Mouse (Mus musculus) bone marrow, adult 2 months (tissue): Measurements from ENCODE around the gene Gpc6. TPM values are rescaled to one million over a fixed set of nuclear protein-coding genes. Genes with fewer than 3 reads are reported as not detected.

Experiments used
- H3K27ac ChIP-seq: fragments of 200-500 bp; 2 replicates; pipeline ENCODE4 v1.5.1; 2012; ENCODE audit warnings: low read depth, mild to moderate bottlenecking, control low read depth, inconsistent platforms, low read length; ENCODE audit not compliant: control insufficient read depth, poor library complexity, insufficient read depth
- H3K4me1 ChIP-seq: fragments of 200-500 bp; 2 replicates; pipeline ENCODE4 v1.6.1; 2011; ENCODE audit warnings: low read length; ENCODE audit not compliant: control insufficient read depth, insufficient read depth
- H3K4me3 ChIP-seq: fragments of 200-500 bp; replicated peaks from 2 replicates; pipeline ENCODE3; 2011; ENCODE audit warnings: mild to moderate bottlenecking, low read depth, low read length, control low read depth; ENCODE audit not compliant: control insufficient read depth
- CTCF ChIP-seq: fragments of 200-500 bp; IDR thresholded peaks from 2 replicates; pipeline ENCODE4 v1.5.1; 2011; ENCODE audit warnings: low read length, control low read depth; ENCODE audit not compliant: control insufficient read depth, insufficient read depth
- POLR2A ChIP-seq: fragments of 200-500 bp; IDR thresholded peaks from 2 replicates; pipeline ENCODE4 v1.6.1; 2011; ENCODE audit warnings: low read depth, mild to moderate bottlenecking, control low read depth, low read length, borderline replicate concordance; ENCODE audit not compliant: control insufficient read depth
- WGBS: fragments of 180-500 bp; shearing (Covaris S2); methylation state at CpG from one replicate; pipeline ENCODE4 v1.1.7; 2018; 5-methylcytosine and 5-hydroxymethylcytosine counted together
- polyA plus RNA-seq: library from polyadenylated mRNA; stranded (reverse); fragments of >200 nt; gene quantifications from 2 replicates; pipeline ENCODE4 v1.2.4, GENCODE M21; 2011; ENCODE audit warnings: low replicate concordance; ENCODE audit not compliant: missing spikeins, insufficient read depth, insufficient read length

Gene Gpc6
- polyA plus RNA-seq, 1 experiment: 2.2 TPM

DNA sequence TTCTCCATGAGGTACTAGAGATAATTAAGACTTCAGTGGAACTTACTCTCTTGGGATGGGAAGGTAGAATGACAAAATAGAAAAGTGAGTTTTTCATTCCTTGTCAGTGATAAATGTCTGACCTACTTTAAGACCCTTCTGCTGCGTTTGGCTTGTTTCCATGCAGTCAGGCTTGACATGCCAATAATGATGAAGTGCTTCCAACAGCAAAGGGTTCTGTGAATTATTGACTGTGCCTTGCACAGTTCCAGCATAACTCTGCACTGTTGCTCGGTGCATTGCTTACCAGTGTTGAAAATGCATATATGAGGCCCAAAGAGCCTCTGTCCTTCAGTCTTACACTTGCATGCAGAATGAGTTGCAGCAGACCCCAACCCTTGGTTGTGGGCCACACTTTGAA, 548.3 kb downstream of the Gpc6 start:
- TF ChIP-seq POLR2A (no peak), CTCF (no peak)

DNA sequence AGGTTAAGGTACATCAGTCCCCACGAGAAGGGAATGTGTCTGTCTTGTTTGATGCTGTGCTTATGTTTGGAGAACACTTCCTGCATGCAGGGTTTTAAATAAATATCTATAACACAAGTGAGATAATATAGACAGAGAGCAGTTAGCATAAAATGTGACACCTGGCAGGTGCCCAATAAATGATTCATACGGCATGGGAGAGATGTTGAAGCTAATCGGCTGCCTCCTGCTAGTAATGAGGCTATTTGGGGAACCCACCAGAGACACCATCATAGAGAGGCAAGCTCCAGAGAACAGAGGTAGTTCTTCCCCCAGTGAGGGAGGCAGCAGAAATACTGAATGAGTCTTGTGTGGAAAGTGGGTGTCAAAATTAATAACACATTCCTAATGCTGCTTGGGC, 553.8 kb downstream of the Gpc6 start:
- Histone ChIP-seq H3K27ac (no peak overlapping the region), H3K4me1 (no peaks in the 10 kb centered on the region), H3K4me3 (no peak overlapping the region)
- no peak for TF ChIP-seq CTCF
- no peak for TF ChIP-seq POLR2A
- WGBS: 82% methylated on average over 3 of the region's 3 CpGs

More for the DNA sequence above, 548.3 kb downstream of the Gpc6 start:
- no peak overlapping the region for H3K4me3 ChIP-seq
- H3K27ac ChIP-seq: no peak overlapping the region
- 88% methylated on average over 2 of the region's 2 CpGs for WGBS
- H3K4me1 ChIP-seq: no peaks in the 10 kb centered on the region

DNA sequence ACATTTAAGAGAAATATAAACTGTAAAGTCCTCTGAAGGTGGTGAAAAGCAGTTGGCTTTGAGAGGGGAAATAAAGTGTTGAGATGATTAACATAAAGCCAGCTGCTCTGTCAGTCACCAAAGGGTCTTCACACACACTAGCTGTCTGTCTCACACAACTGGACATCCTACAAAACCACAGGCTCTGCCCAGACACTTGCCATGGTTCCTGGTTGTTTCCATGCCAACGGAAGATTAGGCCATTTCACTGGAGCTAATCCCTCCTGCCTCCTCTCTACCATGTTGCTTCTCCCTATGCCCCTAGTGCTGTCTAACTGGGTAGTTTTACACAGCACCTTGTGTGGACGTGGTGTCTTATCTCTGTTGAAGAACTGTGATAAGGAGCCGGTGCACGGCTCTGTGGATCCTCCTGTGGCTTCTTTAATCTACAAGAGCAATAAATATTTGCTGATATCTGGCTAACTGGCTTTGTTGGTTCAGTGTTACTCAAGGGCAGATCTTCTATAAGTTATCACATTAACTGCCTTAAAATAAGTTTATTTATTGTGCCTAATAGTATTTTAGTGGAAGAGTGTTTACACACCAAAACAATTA, 562.1 kb downstream of the Gpc6 start:
- Histone ChIP-seq H3K4me1 (no peaks in the 10 kb centered on the region), H3K27ac (no peak overlapping the region), H3K4me3 (no peak overlapping the region)
- WGBS: 75% methylated on average over 4 of the region's 4 CpGs
- TF ChIP-seq POLR2A (no peak), CTCF (no peak)

DNA sequence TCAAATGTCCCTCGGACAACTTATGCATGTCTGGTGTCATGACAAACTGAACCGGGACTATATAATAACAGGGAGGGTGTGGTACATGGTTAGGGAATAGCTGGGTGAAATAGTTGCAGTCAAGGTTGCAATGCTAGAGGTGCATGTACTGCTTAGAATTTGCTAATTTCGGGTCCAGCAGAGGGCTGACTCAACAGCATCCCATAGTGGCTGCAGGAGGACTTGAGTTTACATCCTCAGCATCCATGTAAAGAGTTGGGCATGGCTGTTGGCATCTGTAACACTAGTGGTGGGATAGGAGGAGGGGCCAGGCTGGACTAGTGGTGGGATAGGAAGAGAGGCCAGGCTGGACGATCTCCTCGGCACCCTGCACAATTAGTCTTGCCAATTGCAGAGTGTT, 565.4 kb downstream of the Gpc6 start:
- WGBS: 77% methylated on average over 5 of the region's 5 CpGs
- no peak for TF ChIP-seq POLR2A
- TF ChIP-seq CTCF: no peak
- no peak overlapping the region for H3K27ac ChIP-seq

DNA sequence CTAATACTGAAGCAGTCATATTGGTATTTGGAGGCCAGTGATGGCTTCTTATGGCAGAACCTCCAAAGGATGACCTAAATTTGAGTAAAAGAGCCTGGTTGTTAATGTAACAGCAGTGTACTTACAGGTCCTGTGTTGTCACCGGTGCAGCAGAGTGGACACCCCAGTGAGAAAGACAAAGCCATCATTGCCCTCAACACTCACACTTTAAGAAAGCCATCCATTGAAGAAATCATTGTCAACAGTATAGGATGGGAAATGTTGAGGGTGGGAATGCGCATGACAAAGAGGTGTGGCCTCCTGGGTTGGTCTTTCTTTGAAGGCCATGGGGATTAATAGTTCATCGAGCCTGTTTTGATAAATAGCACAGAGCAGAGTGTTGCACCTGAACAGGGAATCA, 570.0 kb downstream of the Gpc6 start:
- H3K4me3 ChIP-seq: no peak overlapping the region
- H3K27ac ChIP-seq: no peak overlapping the region
- WGBS: 73% methylated on average over 3 of the region's 3 CpGs
- H3K4me1 ChIP-seq: no peaks in the 10 kb centered on the region
- TF ChIP-seq POLR2A: no peak
- TF ChIP-seq CTCF: no peak

More for the DNA sequence above, 565.4 kb downstream of the Gpc6 start:
- H3K4me1 ChIP-seq: no peaks in the 10 kb centered on the region
- no peak overlapping the region for H3K4me3 ChIP-seq

DNA sequence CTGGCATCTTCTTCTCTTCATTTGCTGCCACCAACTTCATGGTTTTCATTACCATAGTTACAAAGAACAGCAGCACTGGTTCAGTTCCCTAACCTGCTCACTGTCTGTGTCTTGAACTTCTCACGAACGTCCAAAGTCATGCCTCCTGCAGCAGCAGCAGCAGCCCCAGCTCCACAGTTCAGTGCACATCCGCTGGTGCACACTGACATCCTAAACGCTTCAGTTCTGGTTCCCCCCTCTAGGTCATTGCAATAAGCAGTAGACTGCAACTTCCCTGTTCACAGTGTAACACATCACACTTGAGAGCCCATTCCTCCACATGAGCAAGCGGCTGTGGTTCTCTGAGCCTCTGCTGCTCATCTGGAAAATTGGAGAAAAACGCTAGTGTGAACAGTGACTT, 573.7 kb downstream of the Gpc6 start:
- no peak for TF ChIP-seq POLR2A
- no peak for TF ChIP-seq CTCF
- H3K4me1 ChIP-seq: no peaks in the 10 kb centered on the region
- no peak overlapping the region for H3K4me3 ChIP-seq
- no peak overlapping the region for H3K27ac ChIP-seq
- 84% methylated on average over 6 of the region's 6 CpGs for WGBS

DNA sequence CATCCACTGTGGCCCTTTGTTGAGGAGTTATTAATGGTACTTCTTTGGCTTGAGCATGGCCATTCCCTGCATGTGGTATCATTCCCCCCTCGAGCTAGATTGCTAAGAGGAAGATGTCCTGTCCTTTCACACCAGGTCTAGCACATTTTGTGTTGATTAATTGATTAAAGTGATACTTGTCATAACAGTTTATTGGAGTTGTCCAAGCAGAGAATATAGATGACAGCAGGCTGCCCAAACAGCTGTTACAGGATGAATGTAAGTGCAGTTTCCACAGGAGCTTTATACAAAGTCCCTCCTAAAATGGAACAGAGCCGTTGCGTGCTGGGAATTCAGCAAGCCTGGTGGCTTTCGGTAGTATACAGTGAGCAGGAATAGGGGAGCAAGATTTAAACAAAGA, 574.2 kb downstream of the Gpc6 start:
- WGBS: 84% methylated on average over 4 of the region's 4 CpGs
- TF ChIP-seq POLR2A: no peak
- no peak for TF ChIP-seq CTCF
- Histone ChIP-seq H3K4me3 (no peak overlapping the region), H3K27ac (no peak overlapping the region), H3K4me1 (no peaks in the 10 kb centered on the region)

DNA sequence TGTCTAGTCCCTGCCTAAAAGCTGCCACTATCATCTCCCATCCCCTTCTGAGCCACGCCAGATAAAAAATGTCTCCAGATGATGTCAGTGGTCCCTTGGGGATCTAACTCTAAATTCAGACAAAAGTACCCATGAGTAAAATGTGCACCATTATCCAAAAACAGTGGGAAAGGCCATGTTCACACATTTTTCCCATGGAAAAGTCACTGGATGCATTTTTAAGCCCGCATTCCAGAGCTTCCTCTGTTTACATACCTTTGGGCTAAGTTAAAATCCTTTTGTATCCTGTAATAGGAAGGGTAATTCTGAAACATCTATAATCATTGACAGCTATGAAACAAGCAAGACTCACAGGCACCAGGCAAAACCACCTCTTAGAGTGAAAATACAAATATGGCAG, 589.7 kb downstream of the Gpc6 start:
- Histone ChIP-seq H3K27ac (no peak overlapping the region), H3K4me3 (no peak overlapping the region), H3K4me1 (no peaks in the 10 kb centered on the region)
- TF ChIP-seq CTCF (no peak), POLR2A (no peak)
- 77% methylated on average over 2 of the region's 2 CpGs for WGBS

DNA sequence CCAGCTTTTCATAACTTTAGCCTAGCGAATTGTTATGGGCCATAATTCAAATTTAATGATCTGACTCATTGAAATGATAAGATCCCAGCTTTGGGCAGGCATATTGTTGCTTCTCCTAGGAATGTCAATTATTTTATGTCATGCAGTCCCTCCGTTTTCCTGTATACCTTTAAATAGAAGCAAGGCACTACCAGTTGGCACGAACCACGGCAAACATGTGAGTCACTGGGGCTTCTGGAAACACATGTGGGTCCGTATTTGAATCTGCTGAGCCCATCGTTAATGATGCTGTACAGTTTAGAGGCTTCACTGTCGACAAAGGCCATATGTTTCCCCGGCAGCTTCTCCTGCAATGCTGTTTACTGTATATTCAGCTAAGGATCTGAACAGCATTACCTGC, 594.5 kb downstream of the Gpc6 start:
- Histone ChIP-seq H3K4me3 (no peak overlapping the region), H3K4me1 (no peaks in the 10 kb centered on the region), H3K27ac (no peak overlapping the region)
- WGBS: 71% methylated on average over 8 of the region's 8 CpGs
- TF ChIP-seq CTCF (no peak), POLR2A (no peak)
